Mouse (Mus musculus): ENCODE measurements around the gene Mturn. TPM values are rescaled to one million over a fixed set of nuclear protein-coding genes. Genes with fewer than 3 reads are reported as not detected.

The Mturn gene
- total RNA-seq, 2 experiments from 2014 or later: 12.1 to 12.7 TPM

DNA sequence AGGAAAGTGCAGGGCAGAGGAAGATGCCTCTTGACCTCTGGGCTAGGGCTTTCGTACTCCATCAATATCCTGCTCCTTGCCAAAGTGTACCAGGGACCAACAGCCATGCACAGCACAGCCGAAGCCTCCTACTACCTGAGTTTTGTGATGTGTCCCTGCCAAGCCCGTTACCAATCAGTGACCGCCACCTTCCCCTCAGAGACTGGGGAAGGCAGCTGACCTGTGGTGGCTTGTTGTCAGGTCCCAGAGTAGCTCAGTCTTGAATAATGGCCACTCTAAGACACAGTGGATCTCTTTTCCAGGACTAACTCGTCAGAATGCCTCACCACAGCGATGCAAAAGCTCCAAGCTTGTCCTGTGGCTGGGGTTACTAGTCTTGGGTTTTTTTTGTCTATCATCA lies 45.4 kb downstream of the Mturn start:
- DNase-seq: no peak
- intact Hi-C loops (cut with DNase I): no loop called here

DNA sequence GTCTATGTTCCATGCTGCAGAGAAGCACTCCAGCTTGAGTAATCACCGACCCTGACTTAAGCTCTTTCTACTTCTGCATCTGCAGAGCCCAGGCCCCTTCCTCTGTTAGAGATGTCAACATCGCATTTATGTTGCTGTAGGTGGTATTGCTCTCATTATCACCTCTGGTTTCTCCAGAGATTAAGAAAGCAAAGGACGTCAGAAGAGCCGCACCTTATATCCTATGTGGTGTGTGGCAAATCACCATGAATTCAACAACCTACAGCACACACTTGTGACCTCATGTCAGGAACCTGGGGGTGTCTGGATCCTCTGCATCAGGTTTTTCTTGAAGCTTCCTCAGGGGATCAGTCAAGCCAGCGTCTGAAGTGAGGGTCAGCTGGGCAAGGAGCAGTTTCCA lies 46.0 kb downstream of the Mturn start:
- intact Hi-C loops (cut with DNase I): no loop called here
- DNase-seq: no peak

DNA sequence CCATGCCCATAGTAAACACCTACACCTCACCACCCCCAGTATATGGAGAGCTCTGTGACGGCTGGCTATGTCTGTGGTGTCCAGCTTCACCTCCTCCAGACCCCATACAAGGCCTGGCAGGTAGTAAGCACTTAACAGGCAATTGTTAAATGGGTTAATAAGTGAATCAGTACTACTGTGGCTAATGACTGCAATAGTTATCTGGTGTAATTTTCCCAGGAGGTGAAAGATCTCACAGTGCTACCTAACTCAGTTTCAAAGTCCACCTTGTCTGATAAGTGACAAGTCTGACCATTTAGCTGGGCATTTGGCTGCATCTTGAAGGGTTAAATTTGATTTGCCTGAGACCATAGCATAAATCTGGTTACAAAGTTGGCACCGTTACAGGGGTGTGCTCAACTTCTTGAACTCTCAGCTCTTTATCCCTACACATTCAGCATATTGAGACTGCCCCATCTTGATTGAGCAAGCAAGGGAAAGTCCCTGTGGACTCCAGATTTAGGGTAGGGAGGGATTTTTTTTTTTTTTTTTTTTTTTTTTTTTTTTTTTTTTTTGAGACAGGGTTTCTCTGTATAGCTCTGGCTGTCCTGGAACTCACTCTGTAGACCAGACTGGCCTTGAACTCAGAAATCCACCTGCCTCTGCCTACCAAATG lies 48.2 kb downstream of the Mturn start:
- intact Hi-C loops (cut with DNase I): no loop called here
- DNase-seq: no peak

DNA sequence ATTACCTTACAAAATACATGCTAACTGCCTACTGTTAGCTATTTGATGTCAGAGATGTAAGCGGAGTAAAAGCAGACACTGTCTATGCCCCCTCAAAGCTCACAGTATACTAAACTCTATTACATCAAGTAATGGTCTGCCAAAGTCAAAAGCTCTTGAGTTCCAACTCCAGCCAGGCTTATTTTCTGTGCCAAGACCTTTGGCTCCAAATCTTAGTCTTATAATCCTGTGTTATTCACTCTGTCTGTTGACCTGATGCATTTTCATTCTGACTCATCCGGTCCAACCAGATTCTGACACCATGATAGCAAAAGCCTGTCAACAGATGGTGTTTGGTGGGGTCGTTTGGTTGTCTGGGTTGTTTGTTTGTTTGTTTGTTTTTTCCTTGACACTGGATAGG lies 50.3 kb downstream of the Mturn start:
- intact Hi-C loops (cut with DNase I): no loop called here
- no peak for DNase-seq

DNA sequence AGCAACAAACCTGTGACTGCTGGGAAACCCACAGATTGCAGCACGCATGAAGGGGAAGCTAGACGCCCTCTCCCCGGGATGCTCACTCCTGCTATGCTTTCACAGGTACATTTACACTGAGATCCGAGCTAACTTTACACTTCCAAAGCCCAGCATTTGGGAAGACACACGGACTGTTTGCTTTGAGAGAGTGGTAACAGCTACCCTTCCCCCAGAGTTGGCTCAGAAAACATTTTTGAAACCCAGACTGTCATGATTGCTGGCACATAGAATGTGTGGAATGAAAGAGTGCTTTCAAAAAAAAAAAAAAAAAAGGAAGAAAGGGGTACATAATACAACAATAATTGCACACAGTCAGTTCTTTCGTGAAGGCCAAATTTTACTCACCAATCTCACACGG lies 51.3 kb downstream of the Mturn start:
- intact Hi-C loops (cut with DNase I): no loop called here
- no peak for DNase-seq

DNA sequence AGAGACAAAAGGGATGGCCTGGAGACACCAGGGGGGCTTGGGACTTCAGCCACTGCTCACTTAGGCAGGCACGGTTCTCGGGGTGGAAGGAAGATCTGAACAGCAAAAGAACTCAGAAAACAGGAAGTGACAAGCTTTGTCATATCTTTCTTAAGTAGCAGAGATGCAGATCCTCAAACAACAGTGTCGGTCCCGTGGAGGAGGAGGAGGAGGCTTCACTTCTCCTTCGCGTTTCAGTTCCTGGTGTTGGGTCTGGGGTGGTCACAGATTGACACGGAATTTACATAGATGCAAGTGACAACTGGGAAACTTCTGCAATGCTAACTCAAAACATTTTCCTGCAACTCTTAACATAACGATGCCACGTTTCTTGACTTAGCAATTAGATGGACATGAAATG lies 54.7 kb downstream of the Mturn start:
- intact Hi-C loops (cut with DNase I): no loop called here
- DNase-seq: peak in 1 of 2 experiments; percentile 5

DNA sequence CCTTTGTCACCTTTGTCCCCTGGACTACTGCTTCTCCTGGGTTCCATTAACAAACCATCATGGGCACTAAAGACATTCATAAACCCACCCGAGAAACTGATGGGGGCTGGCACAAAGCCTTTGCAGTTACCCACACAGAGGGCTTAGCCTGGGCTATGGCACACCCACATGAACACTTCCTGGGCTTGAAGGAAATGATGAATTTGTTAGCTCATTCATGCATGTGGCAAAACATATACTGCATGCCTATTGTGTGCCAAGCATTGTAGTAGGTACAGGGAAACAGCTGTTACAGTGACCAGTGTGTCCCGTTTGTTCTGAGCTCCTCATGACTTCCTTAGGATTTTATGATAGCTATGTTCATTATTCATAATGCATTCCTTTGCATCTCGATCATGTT lies 55.8 kb downstream of the Mturn start:
- intact Hi-C loops (cut with DNase I): no loop called here

DNA sequence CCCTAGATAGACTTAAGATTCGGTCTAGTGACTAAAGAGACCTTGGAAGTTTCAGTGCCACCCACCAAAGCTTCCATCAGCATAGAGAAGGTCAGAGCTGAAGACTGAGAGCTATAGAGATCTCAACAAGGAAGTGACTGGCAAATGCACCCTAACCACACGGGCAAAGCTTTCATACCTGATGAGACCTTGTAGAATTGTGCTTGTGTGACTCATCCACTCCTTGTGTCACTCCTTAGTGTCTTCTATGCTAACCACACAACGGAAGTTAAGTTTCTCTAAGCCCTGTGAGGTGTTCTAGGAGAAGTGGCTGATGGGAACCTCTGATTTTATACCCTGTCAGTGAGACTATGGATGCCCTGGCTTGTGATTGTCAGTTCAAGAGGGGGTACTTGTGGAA lies 56.3 kb downstream of the Mturn start:
- intact Hi-C loops (cut with DNase I): no loop called here
- DNase-seq: no peak

More for the DNA sequence above, 55.8 kb downstream of the Mturn start:
- DNase-seq: no peak

DNA sequence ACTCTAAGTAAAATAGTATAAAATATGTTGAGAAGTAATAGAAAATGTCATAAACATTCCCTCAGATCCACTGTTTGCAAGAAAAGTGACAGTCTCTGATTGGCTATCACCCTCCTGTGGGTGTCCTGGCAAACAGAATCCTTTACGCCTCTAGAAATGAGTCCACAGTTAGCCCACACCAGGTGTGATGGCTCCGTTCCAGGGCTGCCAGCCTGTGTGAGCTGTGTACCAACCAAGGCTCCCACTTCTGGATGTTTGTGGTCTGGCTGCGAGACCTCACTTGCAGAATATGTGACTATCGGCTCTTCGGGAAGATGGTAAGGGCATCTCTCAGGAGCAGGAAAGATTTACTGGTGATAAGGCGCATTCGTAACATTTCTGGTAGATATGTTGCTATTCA lies 67.6 kb downstream of the Mturn start:
- no peak for DNase-seq
- intact Hi-C loops (cut with DNase I): no loop called here

DNA sequence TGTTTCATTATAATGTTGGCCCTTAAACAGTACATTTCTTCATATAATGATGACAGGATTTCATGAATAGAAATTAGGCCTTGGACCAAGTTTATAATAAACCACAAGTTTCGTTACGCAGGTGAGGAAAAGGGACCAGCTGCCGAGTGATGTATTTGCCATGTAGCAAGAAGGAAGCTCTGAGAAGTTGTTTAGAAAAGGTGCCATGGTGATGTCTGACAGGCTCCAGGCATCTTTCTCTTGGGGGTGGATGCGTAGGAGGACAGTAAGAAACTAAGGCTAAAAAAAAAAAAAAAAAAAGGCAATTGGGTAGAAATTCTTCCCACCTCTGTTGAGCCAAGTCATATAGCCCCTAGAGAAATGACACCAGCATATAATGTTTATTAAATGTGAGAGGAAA lies 70.2 kb downstream of the Mturn start:
- intact Hi-C loops (cut with DNase I): no loop called here
- no peak for DNase-seq

DNA sequence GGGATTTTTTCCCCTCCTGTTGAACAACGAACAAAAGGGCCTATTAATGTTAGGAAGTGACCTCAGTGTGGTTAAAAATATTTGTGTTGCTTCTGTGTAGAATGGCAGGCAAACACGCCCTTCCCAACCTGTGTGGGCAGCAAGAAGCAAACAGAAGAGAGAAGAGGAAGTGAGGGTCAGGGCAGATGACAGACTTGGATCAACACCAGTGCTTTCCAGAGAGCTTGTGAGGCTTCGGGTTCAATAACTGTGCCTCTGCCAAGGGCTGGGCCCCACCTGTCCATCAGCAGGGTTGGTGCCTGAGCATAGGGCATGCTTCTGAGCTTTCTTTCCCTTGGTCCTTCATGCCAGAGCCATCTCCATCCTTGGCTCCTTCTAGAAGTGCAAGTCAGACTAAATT lies 70.7 kb downstream of the Mturn start:
- intact Hi-C loops (cut with DNase I): no loop called here
- peak in 1 of 2 experiments; percentile 10 for DNase-seq

Other genes with a start within 250 kb of the Mturn start
- 1 to 10 TPM; 8.3 to 9.3 TPM for gene Scrn1, start 115.1 kb upstream of the Mturn start, total RNA-seq (2021)
- gene Plekha8, start 86.5 kb upstream of the Mturn start, total RNA-seq (2021): 10 to 100 TPM; 12.4 to 12.9 TPM
- gene Fkbp14, start 84.3 kb upstream of the Mturn start, total RNA-seq (2021): 10 to 100 TPM; 15.1 to 17.0 TPM
- 10 to 100 TPM; 24.0 to 27.6 TPM for gene Znrf2, start 135.3 kb downstream of the Mturn start, total RNA-seq (2021)